Mouse (Mus musculus): ENCODE data around the gene F830045P16Rik.

The F830045P16Rik gene

GRCm38 (mm10) chr2:129536377-129536776, at the start of gene F830045P16Rik:
TSS of gene F830045P16Rik (minus strand) at chr2:129536602.
- DNase-seq (ENCODE audit: low read depth), result no peak

DNA sequence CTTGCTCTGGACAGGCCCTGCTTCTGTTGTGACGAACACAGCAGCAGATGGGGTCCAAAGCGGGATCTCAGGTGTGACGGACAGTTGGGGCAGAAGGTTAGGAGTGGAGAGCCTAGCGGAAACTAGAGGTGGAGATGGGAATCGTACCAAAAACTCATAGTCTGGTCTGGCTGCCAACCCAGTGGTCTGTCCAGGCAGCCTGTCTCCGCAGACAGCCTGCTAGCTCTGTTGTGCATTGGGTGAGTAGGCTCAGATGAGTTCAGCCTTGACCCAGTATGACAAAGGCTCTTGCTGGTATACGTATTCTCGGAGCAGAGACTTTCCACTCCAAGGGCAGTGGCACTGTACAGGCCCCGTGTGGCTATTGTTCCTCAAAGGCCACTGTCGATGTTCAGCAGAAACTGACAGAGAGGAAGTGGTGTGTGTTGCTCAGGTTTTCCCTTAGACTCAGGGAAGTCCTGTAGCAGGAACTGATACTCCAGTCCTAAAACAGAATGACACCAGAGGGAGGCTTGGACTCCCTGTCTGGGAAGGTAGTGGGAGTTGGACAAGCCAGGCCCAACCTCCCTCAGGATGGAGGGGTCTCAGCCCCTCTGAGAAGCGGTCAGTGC, 49.6 kb upstream of the F830045P16Rik start:
- DNase-seq (ENCODE audit: low read depth), result no peak

DNA sequence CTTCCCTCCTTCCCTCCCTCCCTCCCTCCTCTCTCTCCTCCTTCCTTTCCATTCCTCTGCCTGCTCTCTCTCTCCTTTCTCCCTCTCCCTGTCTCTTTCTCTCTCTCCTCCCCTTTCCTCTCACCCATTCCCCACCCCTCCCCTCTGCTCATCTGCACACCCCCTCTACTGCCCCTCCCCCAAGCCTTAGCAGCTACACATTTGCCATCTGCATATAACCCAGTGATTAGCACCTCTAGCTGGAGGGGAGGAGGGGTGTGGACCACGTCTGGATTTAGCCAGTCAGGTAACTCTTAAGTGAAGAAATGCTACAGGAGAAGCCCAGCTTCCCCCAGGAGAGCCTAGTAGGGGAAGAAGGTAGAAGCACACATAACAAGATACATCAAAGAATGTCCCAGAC, 48.5 kb upstream of the F830045P16Rik start:
- DNase-seq (ENCODE audit: low read depth), result no peak

- no peak for DNase-seq (ENCODE audit: low read depth)
Measured at GRCm38 (mm10) chr2:129582261-129582660, 45.9 kb upstream of the F830045P16Rik start.

DNA sequence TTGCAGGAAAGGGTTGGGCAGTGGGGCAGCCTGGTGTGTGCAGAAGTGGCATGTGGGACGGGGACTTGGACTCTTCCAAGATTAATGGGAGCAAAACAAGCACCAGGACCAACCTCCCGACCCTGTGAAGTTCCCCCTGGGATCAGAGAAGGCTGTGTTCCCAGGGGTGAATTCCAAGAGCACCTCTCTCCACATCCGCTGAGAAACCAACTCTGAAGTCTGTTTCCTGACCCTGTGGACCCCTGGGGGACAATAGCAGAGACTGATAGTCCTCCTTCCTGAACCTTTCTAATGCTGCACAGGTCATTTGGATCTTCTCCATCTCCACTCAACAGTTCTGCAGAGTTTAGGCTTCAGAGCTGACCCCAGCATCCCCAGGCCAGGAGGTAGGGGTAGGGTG, 45.4 kb upstream of the F830045P16Rik start:
- no peak for DNase-seq (ENCODE audit: low read depth)

GRCm38 (mm10) chr2:129580656-129581055, 44.3 kb upstream of the F830045P16Rik start:
- no peak for DNase-seq (ENCODE audit: low read depth)

GRCm38 (mm10) chr2:129576611-129577447, 40.4 kb upstream of the F830045P16Rik start:
- no peak for DNase-seq (ENCODE audit: low read depth)

- DNase-seq (ENCODE audit: low read depth), result no peak
Measured at GRCm38 (mm10) chr2:129575113-129575512, 38.7 kb upstream of the F830045P16Rik start.

- no peak for DNase-seq (ENCODE audit: low read depth)
Measured at GRCm38 (mm10) chr2:129574395-129575046, 38.1 kb upstream of the F830045P16Rik start.

GRCm38 (mm10) chr2:129573701-129574273, 37.4 kb upstream of the F830045P16Rik start:
- DNase-seq (ENCODE audit: low read depth), result no peak

GRCm38 (mm10) chr2:129569556-129569955, 33.2 kb upstream of the F830045P16Rik start:
- DNase-seq (ENCODE audit: low read depth), result no peak

DNA sequence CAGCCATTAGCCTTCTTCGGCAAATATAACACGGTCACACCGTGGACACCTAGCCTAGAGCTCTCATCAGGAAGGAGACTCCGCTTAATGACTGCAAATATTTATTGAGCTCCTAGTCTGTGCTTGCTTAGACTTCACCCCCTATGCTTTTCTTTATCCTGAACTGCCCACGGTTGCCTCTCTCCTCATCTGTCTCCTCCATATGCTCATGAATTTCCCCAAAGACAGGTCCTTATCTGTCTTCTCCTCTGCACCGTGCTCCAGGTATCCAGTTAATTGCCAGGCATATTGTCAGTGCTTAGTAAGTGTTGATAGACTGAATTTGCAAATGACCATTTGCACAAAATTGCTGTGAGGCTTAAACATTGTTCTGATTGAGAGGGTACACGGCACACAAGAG, 32.7 kb upstream of the F830045P16Rik start:
- DNase-seq (ENCODE audit: low read depth), result no peak

- no peak for DNase-seq (ENCODE audit: low read depth)
Measured at GRCm38 (mm10) chr2:129563944-129564709, 27.7 kb upstream of the F830045P16Rik start.

DNA sequence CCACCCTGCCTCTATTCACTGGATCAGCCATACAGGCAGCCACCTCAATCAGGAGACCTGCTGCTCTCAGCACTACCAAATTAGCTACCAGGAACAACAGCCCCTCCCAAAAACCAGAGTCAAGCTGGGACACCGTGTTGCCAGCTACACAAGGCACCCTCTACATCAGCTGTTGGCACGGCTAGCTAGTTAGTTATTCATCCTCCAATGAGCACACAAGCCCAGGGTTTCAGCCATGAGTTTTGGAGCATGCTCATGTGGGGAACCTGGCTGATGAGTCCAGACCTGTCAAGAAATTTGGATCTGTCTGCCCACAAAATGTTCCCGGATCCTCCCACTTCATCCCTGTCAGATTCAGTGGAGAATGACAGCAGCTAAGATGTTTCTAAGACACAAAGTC, 25.4 kb upstream of the F830045P16Rik start:
- no peak for DNase-seq (ENCODE audit: low read depth)

- no peak for DNase-seq (ENCODE audit: low read depth)
Measured at GRCm38 (mm10) chr2:129558875-129559219, 22.4 kb upstream of the F830045P16Rik start.

DNA sequence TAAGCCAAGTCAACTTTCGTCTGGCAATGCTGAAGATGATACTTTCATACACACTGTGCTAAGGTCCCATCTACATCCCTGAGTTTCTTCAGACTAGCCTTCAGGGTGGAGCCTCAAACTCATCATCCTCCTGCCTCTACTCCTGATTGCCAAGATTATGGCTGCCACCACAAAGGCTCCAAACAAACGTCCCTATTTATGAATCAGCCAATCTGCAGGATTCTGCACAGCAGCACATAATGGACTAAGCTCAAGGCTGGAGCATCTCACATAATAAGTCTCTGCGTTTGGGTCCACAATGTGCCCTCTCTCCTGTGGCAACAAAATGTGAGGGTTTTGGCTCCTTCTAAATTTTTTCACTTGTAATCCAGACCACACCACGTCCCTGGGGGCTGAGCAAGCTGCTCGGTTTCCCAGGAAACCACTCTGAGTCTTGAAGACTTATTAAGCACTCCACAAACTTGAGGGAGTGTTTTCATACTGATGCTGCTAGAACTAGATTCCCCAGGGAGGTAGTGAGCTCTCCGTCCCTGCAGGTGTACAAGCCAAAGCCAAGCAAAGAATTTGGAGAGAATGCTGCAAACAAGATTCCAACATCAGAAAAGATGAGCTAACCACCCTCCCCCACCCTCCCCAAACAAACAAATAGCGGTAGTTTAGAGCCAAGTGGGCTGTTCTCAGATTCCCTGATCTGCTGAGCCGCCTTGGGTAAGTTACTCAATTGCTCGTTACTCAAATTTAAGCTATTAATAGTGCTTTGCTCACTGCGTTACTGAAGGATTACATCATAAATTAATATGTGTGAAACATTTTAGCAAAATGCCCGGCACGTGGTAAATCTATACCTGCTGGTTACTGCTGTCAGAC, 21.8 kb upstream of the F830045P16Rik start:
- no peak for DNase-seq (ENCODE audit: low read depth)

DNA sequence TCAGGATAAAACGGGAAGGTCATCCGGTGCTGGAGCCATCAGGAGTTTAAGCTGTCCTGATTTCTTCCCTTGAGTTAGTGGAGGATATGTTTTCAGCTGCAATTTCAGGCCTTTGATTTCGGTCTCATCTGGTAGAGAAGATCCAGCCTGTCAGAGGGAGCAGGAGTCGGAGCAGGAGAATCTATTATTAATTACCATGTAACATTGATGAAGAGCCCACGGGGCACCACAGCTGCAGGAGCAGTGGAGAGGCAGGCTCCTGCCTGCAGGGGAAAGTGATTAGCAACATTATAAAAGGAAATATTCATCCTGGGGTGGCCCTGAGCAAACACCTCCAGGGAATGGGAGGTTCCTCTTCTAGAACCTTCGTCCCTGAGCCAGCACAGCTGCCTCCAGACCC, 19.7 kb upstream of the F830045P16Rik start:
- DNase-seq (ENCODE audit: low read depth), result no peak

GRCm38 (mm10) chr2:129550781-129551180, 14.4 kb upstream of the F830045P16Rik start:
- no peak for DNase-seq (ENCODE audit: low read depth)

DNA sequence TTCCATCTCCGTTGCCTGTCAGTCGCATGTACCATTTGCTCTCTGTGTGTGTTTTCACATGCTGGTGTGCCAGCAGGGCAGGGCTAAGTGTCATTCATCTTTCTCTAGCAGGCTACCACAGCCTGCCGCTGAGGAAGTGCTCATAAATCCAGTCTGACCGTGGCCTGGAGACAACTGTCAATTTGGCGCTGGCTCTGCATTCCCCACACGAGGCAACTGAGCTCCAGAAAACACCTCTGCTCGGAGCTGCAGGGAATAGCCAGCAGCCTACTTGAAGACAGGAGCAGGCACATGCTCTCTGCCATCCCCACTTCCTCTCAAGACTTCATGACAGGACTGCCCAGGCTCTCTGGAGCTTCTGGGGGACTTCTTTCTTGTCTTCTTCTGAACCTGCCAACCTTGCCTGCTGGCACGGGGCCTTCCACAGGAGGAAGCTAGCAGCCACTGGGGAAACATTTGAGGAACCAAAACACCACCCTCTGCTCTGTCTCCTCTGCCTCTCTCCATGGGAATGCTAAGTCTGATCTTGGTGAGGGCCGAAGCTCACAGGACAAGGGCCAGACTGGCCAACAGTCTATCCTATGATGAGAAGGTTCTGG, 13.2 kb upstream of the F830045P16Rik start:
- DNase-seq (ENCODE audit: low read depth), result no peak

DNA sequence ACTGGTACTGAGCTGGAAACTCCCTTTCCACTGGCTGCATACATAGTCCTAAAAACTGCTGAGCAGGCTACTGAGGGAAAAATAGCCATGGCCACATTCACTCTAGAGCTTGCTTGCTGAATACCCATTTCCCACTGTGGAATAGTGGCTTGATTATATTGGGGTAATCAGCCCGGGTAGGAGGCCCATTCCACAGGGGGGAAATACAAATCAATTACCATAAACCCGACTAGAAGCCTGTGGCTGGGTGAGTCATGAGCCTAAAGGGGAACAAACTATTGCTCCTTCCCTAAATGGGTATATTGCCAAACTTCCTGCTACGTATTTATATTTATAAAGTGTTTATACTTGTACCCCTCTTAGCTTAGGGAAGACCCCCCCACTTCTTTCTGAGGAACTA, 10.4 kb upstream of the F830045P16Rik start:
- DNase-seq (ENCODE audit: low read depth), result no peak

GRCm38 (mm10) chr2:129545596-129545995, 9.2 kb upstream of the F830045P16Rik start:
- DNase-seq (ENCODE audit: low read depth), result no peak

Data from c-Kit-positive CD71-positive TER-119-negative erythroid progenitor cells, embryonic 14.5 days (primary cell).